Mouse (Mus musculus) CD8-positive naive resting alpha-beta T cell, adult 2 months (primary cell): ENCODE measurements around the gene Tspyl4.
"Not testable (repeated sequence)": the region's sequence is repeated elsewhere in the genome, so short reads cannot be mapped to it uniquely, and the experiment has no call there.

Experiments
- DNase-seq, 2 experiments: peaks; one replicate each; pipeline ENCODE4 v3.0.0; 2022; ENCODE audit warnings: low read depth in 2 of 2, low spot score in 2 of 2

The Tspyl4 gene

DNA sequence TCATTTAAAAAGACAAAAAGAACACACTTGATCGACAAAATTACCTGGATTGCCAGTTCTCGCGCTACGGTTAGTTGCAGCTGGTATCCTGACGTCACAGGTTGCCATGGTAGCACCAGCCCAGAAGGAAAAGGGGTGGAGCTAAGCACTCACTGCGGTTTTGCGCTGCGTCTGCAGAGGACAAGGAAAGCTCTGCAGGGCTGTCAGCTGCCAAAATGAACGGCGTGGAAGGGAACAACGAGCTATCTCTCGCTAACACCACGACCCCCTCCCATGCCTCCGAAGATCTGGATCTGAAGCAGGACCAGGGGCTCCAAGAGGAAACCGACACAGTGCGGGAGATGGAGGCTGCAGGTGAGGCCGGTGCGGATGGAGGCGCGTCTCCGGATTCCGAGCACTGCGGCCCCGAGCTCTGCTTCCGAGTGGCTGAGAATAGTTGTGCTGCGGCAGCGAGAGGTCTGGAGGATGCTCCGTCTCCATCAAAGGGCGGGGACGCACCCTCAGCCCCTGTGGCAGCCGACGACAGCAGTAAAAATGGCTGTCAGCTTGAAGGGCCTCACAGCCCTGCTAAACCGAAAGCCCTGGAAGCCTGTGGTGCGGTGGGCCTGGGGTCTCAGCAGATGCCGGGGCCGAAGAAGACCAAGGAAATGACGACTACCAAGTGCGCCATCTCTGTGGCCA lies at the start of gene Tspyl4:
Gene Tspyl4 (plus strand): TSS at position 144 of the 681 bp plus-strand sequence.
- DNase-seq = peak; percentile 94 to 96

DNA sequence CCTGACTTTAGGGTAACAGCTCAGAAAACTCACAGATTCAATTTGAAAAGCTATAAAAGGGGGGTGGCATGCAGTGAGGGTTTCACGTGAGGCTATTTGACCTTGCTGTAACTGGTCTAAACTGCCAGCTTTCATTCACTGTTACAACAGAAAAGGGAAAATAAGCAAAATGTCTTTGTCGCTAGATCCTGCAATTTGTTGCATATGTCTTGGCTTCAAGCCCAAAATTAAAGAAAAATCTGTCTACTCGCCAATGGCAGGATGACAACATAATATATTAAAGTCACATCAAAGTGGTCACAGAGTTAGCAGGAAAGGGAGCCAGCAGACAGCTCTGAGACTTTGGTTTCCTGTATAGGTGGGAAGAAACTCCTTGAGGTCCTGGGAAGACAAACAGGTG lies 49.5 kb upstream of the Tspyl4 start:
- no peak for DNase-seq

DNA sequence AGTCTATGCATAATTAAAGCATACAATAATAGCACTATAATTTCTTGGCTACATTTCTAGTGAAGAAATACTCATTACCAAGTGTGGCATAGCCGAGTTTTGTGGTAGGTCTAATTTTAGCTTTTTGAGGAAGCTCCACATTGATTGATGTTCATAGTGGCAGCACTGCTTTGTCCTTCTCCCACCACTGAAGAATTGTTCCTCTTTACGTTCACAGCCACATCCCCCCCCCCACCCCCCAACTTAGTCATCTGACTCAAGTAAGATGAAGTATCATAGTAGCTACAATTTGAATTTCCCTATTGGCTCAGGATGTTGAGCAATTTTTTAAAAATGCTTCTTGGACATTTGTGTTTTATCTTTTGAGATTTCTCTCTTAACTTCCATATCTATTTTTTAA lies 47.6 kb upstream of the Tspyl4 start:
- DNase-seq = no peak

DNA sequence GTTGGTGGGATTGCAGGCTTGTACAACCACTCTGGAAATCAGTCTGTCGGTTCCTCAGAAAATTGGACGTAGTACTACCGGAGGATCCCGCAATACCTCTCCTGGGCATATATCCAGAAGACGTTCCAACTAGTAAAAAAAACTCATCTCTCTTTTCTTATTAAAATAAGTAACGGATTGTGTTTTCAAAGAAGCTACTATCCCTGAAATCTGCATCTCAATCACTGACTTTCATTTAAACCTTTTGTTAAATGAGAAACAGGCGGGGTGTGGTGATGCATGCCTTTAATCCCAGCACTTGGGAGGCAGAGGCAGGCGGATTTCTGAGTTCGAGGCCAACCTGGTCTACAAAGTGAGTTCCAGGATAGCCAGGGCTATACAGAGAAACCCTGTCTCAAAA lies 44.4 kb upstream of the Tspyl4 start:
- DNase-seq = not testable (repeated sequence)

DNA sequence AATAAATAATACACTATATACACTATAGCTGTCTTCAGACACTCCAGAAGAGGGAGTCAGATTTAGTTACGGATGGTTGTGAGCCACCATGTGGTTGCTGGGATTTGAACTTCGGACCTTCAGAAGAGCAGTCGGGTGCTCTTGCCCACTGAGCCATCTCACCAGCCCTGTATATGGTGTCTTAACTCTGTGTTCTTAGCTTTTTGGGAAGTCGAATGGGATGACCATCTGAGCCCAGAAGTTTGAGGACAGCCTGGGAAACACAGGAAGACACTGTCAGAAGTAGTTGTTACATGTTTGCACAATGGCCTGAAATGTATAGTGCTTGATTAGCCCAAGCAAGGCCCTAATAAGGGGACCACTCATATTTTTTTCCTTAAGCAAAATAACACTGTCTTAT lies 32.1 kb upstream of the Tspyl4 start:
- no peak for DNase-seq

DNA sequence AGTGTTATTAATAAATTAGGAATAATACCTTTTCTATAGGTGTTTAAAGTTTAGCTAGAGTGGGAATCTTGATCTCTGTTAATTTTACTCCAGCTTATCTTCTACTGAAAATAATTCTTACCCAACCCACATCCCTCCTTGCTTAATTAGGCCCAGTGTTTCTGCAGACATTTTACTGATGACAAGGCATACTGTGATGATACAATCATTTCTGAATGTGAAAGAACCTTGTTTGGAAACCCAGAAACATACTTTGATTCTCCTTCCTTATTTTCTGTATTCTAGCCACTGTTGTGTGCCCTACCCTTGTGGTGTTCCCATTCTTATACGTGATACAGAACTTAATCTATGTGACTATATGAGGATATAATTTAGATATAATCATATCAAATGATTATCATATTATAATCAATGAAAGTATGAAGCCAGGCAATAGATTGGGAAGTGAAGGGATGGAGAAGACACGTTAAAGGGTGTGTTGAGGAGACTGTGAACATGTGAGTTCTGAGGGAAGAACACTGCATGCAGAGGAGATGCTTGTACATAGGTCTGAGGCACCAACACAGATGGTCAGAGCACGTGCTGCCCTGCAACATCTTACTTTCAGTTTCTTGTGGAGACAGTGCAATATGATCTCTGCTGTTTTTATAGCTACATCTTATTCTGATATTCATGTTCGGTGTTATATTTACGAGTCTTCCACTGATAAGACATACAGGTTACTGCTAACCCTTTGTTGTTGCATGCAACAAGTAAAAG lies 29.8 kb upstream of the Tspyl4 start:
- no peak for DNase-seq

DNA sequence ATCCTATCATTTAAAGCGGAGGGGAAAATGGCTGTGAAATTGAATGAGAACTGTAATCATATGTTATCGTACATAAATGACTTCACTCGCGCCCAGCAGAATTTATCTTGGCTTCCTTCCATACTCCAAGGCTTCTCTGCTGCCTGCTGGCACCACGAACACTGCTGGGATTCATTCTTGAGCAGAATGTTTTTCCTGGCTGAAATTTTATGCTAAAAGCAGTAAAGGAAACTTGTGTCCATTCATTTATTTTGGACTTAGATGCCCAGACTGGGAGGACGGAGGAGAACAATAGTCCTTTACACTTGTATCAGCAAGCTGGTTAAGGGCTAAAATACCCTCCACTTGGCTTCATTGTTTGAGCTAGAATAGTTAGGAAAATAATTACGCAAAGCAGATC lies 25.6 kb upstream of the Tspyl4 start:
- DNase-seq = no peak

DNA sequence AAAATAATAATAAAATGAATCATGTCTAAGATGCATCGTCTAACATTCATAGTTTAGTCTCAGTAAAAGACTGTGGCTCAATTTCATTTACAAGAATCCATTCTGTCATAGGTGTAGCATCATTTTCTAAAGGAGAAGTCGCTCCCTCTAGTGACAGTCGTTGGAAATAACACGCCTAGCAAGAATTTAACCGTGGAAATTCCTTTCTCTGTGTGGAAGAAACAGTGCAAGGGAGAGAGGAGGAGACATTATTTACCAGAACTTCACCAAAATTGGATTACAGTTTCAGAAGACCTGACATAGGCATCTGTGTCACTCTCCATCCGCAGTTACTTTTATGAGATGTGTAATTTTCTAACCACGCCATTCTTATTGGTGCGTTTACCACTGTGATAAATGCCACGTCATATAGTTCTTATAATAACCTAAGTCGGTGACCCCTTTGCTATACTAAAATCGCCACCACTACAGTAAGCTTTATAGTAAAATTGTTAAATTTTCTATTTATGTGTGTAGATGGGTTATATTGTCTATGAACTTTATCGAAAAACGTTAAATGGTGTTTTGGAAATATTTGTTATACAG lies 16.6 kb upstream of the Tspyl4 start:
- DNase-seq = peak; percentile 35 to 51

DNA sequence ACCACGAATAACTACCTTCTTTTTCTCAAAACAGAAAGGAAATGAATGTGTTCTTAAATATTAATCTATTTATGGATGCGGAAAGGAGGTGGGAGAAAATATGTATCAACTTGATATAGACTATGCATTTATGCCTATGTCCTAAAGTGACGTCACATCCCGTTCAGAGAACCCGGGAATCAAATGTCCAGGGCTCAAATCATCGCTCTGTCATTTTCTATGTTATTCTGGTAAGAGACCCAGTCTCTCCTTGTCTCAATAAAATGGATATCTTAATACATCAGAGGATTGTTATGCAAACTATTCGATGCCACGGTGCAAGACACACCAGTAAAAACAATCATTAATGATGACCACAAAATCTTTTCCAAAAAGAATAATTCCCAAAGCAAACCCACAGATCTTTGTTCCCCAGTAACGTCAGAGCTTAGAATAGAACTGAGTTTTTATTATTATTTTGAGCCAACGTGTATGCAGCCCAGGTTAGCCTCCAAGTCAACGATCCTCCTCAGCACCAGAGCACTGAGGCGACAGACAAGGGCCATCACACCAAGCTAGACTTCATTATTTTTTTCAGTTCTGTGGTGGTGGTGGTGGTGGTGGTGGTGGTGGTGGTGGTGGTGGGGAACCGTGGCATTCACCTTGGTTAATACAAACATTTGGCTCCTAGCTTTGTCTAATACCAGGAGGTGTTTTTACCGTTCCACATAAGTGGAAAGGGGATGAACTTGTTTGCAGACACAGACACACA lies 15.9 kb upstream of the Tspyl4 start:
- no peak for DNase-seq

DNA sequence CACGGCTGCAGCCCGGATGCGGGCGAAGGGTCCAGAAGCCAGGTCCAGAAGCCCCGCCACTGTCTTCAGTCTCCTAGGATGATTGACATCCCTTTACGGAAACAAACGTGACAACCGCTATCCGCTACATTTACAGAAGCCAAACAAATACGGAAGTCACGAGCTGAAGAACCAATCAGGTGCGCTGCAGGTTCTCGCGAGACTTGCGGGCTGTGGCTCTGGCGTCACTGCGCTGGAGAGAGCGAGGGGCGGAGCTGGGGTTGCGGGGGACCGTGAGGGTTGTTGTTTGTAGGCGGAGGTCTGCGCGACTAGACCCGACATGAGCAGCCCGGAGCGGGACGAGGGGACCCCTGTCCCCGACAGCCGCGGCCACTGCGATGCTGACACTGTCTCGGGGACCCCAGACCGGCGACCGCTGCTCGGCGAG lies 15.3 kb upstream of the Tspyl4 start, which contains the start of gene Tspyl1:
Gene Tspyl1 (plus strand): TSS at position 229 of the 427 bp plus-strand sequence.
- peak; percentile 99 for DNase-seq

DNA sequence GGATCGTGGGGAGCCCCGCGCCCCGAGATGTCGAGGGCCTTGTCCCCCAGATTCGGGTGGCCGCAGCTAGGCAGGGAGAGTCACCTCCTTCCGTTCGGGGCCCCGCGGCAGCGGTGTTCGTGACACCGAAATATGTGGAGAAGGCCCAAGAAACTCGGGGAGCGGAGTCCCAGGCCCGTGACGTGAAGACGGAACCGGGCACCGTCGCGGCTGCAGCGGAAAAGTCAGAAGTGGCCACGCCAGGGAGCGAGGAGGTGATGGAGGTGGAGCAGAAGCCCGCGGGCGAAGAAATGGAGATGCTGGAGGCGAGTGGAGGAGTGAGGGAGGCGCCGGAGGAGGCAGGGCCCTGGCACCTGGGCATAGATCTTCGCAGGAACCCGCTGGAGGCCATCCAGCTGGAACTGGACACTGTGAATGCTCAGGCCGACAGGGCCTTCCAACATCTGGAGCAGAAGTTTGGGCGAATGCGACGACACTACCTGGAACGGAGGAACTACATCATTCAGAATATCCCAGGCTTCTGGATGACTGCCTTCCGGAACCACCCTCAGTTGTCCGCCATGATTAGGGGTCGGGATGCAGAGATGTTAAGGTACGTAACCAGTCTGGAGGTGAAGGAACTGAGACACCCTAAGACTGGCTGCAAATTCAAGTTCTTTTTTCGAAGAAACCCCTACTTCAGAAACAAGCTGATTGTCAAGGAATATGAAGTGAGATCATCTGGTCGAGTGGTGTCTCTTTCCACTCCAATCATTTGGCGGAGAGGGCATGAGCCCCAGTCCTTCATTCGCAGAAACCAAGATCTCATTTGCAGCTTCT lies 14.6 kb upstream of the Tspyl4 start:
- DNase-seq = peak in 1 of 2 experiments; percentile 16

DNA sequence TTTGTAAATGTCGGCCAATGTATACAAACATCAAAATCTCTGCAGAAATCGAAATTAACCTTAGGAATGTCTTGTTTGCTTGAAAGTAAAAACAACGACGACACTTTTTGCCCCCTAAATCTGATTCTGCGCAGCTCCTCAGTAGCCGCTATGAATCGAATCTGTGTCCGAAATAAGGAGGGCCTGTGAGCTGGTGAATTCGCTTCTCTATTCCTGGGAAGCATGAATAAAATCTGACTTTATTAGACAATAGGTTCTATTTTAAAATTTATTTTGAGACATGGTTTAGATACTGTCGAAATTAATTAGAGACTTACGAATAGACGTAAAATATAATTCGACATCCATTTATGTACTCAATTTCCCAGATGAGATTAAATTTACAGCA lies 337 bp upstream of the Tspyl4 start:
- DNase-seq = no peak

DNA sequence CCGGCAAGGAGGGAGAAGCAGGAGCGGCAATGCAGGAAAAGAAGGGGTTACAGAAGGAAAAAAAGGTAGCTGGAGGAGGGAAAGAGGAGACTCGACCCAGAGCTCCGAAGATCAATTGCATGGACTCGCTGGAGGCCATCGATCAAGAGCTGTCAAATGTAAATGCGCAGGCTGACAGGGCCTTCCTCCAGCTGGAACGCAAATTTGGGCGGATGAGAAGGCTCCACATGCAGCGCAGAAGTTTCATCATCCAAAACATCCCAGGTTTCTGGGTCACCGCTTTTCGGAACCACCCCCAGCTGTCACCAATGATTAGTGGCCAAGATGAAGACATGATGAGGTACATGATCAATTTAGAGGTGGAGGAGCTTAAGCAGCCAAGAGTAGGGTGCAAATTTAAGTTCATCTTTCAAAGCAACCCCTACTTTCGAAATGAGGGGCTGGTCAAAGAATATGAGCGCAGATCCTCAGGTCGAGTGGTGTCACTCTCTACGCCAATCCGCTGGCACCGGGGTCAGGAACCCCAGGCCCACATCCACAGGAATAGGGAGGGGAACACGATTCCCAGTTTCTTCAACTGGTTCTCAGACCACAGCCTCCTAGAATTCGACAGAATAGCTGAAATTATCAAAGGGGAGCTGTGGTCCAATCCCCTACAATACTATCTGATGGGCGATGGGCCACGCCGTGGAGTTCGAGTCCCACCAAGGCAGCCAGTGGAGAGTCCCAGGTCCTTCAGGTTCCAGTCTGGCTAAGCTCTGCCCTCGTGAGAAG lies 925 bp downstream of the Tspyl4 start:
- DNase-seq = no peak

DNA sequence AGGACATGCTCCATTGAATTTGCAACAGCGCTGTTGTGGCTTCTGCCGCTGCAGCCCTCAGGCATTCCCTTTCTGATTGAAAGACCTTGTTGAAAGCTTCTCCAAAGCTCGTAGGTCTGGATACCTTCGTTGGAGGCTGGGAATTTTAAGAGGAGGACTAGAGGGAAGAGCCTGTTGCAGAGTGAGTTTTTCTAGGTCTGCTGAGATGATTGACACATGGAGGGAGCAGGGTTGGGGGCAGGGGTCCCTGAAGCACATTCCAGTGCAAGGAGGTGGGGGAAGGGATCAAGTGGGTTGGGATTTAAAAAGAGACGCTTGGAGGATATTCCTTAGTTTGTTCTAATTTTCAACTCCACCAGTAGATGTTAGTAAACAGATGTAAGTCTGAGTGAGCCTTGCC lies 3.1 kb downstream of the Tspyl4 start:
- DNase-seq = no peak

DNA sequence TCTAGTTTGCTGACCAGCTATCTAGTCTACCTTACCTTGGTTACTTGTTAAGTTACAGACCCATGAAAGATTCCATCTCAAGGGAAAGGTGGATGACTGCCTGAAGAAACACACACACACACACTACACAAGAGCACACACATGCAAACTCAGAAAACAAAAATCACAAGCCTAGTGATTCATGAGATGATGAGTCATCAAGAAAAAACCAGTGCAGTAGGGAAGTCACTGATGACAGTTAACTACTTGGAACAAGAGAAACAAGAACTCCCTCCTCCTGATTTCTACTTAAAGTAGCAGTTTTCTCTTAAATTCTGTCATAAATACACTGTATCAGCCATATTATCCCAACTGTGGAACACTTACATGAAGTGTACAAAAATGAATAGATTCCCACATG lies 9.8 kb downstream of the Tspyl4 start:
- no peak for DNase-seq

DNA sequence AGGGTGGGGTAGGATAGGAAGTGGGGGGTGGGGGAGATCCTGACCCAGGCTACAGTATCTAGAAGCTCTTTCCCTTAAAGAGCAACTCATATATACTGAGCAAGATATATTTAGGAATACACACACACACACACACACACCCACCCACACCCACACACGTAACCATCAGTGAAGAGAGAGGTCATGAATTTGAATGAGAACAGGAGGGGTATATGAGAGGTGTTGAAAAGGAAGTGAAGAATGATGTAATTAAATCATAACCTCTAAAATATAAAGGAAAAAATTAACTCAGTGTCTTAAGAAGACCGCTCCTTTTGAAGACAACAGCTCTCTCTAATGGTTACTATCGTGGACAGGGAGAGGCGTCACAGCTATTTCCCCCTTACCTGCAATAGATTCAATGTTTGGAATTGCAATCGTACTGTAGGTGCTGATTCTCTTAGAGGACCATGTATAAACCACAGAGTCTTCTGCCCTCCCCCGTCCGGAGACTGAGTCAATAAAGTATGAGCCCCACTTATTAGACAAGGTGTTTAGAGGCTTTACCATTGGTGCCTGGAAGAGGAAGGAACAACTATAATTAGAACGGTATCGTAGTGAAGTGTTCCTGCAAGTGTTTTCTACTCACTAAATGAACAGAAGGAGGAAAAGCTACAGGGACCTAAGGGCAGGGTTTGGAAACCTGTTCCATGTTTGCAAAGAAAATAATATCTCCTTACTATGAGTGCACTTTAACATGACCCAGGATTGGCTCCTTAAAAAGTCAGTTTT lies 12.9 kb downstream of the Tspyl4 start:
- DNase-seq = no peak

DNA sequence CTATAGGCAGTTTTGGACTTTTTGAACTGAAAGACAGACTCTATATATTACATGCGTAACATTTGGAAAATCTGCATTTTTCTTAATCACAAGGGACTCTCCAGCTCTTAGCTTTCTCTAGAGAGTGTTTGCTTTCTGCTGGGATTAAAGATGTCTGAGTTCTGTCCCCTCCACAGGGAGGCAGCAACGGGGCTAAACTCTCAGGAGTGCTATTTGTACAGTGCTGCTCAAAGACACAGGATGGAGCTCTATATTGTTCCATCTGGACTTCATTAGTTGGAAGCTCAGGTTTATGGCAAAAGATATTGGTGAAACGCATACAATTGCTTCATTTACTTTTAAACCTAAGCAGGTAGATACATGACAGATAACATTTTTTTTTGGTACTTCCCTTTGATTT lies 15.3 kb downstream of the Tspyl4 start:
- no peak for DNase-seq

DNA sequence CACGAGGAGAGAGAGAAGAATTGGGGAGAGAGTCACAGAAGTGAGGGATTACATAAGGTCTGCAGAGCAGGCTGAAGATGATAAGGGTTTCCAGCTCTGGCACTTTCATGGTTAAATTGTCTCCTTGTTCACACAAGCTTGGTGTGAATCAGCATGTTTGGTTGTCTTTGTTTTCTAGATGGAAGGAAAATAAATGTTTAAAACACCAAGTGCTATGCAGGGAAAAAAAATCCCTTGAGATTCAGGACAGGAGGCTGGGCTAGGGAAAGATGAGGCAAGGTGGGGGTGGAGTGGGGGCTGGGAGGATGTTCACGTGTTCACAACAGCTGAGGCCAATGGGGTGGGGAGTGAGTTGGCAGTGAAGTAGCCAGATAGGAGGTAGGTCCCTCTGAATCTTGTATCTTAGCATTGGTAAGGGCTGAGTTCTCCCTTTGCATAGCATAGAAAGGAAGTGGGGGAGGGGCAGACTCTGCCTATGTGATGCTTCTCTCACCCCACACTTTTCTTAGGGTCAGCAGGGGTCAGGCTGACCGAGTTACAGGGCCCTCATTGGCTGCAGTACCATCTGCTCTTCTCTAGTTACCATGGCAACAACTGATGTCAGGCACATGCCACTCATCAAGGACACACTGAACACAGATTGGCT lies 19.5 kb downstream of the Tspyl4 start:
- DNase-seq = no peak

DNA sequence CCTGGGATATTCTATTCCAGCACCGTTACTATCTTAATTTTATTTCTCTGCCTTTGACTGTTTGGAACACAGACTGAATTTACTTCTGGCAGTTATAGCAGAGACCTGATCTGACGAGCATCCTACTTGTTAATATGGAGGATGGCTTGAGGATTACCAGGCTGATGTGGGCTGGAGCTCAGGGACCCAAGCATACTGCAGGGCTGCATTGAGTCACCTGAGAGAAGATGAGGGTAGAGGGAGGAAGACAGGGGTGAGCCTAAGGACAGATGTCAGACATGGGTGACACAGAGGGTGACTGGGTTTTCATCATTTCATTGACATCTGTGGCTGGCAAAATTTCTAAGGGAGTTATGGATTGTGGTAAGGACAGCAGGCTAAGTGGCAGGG lies 20.0 kb downstream of the Tspyl4 start:
- DNase-seq = no peak
